Mouse (Mus musculus): Measurements from ENCODE around the gene Slc35e4. TPM values are rescaled to one million over a fixed set of nuclear protein-coding genes. Genes with fewer than 3 reads are reported as not detected.

Gene Slc35e4
- 10 to 100 TPM; 11.1 to 11.5 TPM for total RNA-seq (2021)
- long read RNA-seq, experiment 1, transcript Slc35e4-201 (2 exons, 3,059 nt), result major isoform, 30 of 31 reads
- long read RNA-seq, experiment 1, partial matches to known transcripts, result 0 of 31 reads
- long read RNA-seq, experiment 1, other reads (novel, unspliced or antisense), result 1 of 31 reads
- long read RNA-seq, experiment 2, transcript Slc35e4-201 (2 exons, 3,059 nt), result major isoform, 33 of 36 reads
- long read RNA-seq, experiment 2, partial matches to known transcripts, result 0 of 36 reads
- long read RNA-seq, experiment 2, other reads (novel, unspliced or antisense), result 3 of 36 reads

DNA sequence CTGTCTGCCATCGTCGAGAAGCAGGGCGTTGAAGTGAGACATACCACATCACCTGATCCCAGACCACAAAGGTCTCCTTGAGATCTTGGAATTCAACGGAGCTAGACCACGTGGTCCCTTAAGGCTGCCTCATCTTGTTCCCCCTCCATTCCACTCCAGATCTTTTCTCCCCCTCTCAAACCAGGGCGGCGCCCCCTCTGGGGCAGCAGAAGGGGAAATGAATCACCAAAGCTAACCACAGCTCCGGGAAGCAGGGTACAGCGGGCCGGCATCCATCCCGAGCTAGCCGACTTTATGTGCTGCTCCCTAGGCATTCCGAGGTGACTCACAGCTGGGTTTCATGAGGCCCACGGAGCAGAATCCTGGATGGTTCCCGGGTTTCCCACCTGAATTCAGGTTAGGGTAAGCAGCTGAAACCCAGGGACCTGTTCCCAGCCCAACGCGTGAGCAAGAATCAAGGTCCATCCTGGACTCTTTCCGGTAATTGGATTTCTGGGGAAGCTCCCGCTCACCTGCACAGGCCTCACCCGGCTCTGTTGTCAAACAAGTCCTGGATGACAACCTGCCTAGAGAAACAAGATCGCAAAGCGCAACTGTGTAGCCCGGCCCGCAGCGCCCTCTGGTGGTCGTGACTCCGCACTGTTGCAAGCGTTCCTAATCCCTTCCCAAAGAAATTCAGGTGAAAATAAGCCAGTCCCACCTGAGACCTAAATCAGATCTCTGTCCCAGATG, at the start of gene Slc35e4:
Gene Slc35e4, minus strand, starts transcription at position 556 of the 732 bp plus-strand sequence.
- DNase-seq (ENCODE audit: low spot score in 2 of 2), result peak; percentile 72 to 80

DNA sequence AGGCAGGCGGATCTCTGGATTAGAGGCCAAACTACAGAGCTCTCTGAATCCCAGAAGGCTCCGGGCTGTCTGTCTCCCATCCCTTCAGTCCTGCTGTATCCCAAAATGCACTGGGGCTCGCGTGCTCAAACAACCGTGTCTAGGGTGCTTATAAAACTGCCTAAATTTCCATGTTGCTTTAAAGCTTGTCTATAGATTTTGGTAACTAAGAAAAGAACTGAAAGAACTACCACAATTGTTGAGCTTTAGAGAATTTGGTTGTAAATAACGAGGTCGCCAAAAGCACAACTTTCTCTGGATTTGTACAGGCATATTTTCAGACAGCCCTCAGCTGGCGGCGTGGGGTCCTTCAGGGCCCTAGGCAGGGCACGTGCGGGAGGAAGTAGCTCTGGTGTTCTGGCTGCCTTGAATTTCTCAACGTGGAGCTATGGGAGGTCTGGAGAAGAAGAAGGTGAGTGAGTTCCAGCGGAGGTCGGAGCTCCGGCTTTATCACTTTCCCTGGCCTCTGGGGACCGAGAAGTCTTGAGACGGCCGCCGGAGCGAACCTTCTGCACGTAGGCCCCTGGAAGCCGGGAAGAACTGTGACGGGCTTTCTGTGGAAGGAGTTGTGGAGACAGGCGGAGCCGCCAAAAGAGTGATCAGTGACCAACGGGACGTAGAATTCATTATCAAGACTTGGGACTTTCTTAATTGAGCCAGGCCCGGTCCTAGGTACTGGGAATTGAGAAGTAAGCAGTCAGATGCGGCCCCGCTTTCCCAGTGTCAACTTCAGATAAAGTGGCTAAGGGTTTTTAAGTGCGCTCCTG, 49.3 kb upstream of the Slc35e4 start, which contains the start of gene Pes1:
Gene Pes1, plus strand, starts transcription at position 366 of the 806 bp plus-strand sequence.
- DNase-seq (ENCODE audit: low spot score in 2 of 2), result peak; percentile 31 to 74

DNA sequence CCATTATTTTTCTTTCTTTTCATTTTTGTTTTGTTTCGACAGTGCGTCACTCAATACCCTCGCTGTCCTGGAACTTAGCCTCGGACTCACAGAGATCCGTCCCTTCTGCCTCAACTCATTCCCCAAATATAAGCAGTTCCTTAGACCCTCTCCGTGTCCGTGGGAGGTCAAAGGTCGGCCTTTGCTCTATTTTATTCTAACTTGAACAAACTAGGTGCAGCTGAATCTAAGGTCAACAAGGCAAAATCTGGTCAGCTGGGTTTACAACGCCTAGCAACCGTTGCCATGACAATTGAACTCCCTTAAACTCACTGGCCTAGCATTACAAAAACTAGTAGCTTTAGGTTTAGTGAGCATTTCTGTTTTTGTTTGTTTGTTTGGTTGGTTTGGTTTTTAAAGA, 48.7 kb upstream of the Slc35e4 start:
- no peak for DNase-seq (ENCODE audit: low spot score in 2 of 2)

GRCm38 (mm10) chr11:3961761-3962160, 47.3 kb upstream of the Slc35e4 start:
- DNase-seq (ENCODE audit: low spot score in 2 of 2), result peak in 1 of 2 experiments; percentile 7

DNA sequence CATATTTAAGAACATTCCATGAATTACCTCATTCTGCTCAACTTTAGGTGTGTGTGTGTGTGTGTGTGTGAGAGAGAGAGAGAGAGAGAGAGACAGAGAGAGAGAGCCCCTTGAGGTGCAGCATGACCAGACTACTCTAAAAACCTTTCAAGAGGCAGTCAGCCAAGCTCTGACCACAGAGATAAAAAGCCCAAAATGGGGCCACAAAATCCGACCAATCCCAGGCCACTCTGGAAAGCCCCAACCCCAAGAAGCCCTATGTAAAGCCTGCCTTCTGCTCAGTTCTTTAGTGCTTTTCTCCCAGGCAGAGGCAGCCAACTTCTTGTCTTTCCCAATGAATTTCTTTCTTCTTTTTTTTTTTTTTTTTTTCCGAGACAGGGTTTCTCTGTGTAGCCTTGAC, 46.4 kb upstream of the Slc35e4 start:
- DNase-seq (ENCODE audit: low spot score in 2 of 2), result peak in 1 of 2 experiments; percentile 1

- DNase-seq (ENCODE audit: low spot score in 2 of 2), result peak in 1 of 2 experiments; percentile 4
Measured at GRCm38 (mm10) chr11:3955371-3955770, 40.9 kb upstream of the Slc35e4 start.

DNA sequence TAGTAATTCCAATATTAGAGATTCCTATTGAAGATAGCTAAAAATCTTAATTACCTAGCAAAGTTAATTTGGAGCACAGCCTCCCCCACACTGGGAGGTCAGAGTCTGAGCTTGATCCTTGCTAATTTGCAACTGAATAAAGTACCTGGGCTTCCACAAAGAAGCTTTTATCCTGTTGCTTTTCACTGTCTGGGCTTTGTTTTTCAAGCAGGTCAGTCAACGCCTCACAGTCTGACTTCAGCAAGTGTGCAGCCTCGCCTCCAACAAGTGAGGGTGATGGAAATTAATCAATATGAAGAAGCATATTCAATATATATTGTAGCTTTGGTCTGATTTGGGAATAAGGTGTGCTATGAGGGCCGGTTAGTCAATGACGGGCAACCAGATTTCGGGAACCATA, 40.4 kb upstream of the Slc35e4 start:
- DNase-seq (ENCODE audit: low spot score in 2 of 2), result peak in 1 of 2 experiments; percentile 4

GRCm38 (mm10) chr11:3946386-3946785, 31.9 kb upstream of the Slc35e4 start:
- no peak for DNase-seq (ENCODE audit: low spot score in 2 of 2)

DNA sequence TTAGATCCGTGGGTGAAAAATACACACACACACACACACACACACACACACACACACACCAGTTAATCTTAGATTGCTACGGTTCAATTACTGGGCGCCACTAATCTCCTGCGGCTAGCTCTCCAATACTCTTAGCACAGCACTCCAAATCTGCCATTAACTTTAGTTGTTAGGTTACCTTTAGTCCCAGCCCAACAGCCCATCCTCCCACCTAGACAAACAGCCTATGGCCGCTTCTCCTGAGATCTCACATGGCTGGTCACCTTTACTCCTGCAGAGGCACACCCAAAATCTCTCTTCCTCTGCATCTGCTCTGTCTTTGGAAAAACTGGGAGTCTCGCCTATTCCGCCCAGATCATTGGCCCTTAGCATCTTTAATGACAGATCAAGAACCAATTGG, 26.9 kb upstream of the Slc35e4 start:
- DNase-seq (ENCODE audit: low spot score in 2 of 2), result peak in 1 of 2 experiments; percentile 2

DNA sequence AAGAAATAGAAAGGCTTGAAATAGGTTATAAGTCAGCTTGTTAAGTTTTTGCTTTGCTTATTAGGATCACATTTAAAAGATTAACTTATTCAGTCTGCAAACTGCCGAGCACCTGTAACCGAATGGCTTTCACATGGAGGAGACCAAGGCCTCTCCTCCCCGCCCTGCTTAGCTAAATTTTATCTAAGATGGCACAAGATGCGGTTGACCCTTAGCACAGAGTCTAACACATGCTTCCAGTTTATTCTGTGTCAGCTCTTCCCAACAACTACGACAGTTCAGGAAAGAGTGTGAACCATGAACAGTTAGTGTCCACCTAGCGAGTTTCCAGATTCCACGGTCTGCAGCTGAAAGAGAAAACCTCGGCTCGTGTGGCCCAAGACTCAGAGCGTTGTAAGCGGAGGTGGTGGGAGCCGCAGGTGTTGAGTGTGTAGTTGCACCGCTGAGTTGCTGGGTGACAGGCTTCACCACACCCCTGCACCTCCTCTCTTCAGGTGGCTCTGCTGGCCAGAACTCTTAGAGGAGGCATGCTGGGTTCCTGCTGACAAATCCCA, 22.9 kb upstream of the Slc35e4 start:
- no peak for DNase-seq (ENCODE audit: low spot score in 2 of 2)

DNA sequence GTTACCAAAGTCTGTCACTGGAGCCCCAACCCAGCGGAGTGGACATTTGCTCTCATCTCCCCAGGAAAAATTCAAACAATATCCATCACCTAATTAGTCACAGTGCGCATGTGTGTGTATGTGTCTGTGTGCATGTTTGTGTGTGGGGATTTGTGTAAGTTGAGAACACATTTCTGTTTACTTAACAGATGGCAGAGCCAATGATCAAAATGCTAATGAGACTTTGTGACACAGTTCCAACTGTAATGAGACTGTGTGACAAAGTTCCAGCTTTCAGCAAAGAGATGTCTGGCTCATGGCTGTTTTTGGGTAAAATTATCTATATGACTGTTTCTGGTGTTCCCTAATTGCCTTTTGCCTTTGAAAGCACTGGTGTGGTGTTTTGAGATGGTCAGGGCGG, 21.9 kb upstream of the Slc35e4 start:
- DNase-seq (ENCODE audit: low spot score in 2 of 2), result no peak

DNA sequence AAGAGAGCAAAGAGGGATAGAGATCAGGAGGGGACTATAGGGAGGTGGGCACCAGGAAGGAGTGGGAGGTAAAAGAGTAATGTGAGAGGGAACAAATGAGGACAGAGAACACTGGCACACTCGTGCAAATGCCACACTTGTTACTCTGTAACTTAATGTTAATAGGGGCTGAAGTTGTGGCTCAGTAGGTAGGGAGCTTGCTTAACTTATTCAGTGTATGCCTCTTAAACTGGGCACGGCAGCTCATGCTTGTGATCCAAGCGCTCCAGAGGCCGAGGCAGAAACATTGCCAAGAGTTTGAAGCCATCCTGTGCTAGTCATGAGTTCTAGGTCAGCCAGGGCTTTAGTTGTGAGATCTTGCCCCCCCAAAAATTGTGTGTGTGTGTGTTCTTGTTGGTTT, 20.7 kb upstream of the Slc35e4 start:
- peak in 1 of 2 experiments; percentile 3 for DNase-seq (ENCODE audit: low spot score in 2 of 2)

- DNase-seq (ENCODE audit: low spot score in 2 of 2), result peak in 1 of 2 experiments; percentile 7
Measured at GRCm38 (mm10) chr11:3933756-3934285, 19.4 kb upstream of the Slc35e4 start.

DNA sequence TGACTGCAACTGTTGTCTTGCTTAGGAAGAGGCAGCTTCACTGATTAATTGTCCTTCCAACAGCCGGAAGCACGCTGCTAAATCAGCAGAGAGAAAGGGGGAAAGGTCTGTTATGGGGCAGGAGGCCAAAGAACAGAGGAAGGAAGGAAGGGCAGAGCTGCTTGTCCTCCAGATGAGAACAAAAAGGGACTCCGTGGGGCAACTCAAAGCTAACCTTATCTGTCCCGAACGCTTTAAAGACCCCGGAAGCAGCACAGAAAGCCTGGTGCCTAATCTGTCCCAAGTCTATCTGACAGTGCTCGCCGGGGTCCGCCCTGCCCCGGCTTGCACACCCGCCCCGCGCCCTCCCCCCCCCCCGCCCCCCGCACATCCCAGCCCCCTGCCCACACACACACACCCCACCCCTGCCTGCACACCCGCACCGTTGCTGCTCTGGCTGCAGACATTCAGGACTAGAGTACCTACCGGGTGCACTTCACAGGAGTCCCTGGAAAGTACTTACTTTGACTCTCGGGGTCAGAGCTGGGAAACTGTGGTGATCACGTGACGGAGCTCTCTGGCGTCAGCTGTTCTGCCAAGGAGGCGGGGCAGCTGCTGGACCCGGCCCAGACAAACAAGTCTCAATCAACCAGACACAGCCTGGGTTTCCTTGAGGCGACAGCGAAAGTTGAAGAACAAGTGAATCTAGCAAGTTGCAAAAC, 17.2 kb upstream of the Slc35e4 start, which contains the start of gene Tcn2:
Gene Tcn2, minus strand, starts transcription at position 649 of the 701 bp plus-strand sequence.
- DNase-seq (ENCODE audit: low spot score in 2 of 2), result peak; percentile 50 to 84

- peak in 1 of 2 experiments; percentile 13 for DNase-seq (ENCODE audit: low spot score in 2 of 2)
Measured at GRCm38 (mm10) chr11:3930931-3931330, 16.5 kb upstream of the Slc35e4 start.

DNA sequence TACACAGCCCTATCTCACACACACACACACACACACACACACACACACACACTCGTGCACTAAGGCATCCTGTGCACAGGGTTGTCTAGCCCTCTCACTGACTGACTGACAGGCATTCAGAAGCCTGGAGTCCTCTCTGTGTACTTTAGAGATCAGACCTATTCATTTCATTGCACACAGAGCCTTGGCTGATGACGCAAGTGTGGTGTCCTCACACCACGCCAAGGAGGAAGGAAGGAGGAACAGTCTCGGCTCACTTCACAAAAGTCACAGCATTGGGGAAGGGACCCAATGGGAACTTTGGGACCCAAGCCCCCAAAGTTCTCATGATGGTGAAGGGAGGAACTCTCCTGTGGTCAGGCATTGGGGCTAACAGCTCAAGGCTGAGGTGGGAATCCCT, 15.6 kb upstream of the Slc35e4 start:
- no peak for DNase-seq (ENCODE audit: low spot score in 2 of 2)

DNA sequence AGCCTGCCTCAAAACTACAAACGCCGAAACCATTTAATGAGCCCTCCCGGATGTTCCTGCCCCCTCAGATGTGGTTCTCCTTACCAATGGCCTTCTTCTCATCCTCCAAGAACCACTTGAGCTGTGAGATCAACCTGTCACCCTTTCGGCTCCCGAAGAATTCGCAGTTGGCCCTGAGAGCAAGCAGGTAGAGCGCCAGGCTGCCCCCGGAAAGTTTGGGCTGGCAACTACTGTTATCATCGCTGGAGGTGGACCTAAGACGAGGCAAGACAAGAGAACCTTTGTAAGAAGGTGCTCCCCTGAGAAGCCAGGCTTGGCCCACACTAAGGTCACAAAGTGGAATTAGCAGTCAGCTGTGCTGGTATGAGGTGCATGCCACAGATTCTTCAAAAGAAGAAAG, 11.5 kb upstream of the Slc35e4 start:
- DNase-seq (ENCODE audit: low spot score in 2 of 2), result no peak

GRCm38 (mm10) chr11:3922731-3923130, 8.3 kb upstream of the Slc35e4 start:
- no peak for DNase-seq (ENCODE audit: low spot score in 2 of 2)

DNA sequence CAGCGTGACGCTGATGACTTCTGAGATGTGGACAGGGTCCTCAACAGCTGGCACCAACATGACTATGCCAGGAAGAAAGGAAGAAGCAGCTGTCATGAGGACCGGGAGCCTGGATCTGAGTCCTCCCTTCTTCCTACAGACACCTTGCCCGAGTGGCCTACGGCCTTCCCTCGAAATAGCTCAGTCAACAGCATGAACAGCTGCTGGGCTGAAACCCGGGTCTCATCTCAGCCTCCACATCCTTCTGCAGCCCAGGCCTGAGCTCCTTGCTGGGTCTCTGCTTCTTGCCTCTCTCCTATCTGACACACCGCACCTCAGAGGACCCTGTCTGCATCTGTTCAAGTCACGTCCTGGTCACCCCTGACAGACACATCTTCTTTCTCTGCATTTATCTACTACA, 7.7 kb upstream of the Slc35e4 start:
- DNase-seq (ENCODE audit: low spot score in 2 of 2), result no peak

DNA sequence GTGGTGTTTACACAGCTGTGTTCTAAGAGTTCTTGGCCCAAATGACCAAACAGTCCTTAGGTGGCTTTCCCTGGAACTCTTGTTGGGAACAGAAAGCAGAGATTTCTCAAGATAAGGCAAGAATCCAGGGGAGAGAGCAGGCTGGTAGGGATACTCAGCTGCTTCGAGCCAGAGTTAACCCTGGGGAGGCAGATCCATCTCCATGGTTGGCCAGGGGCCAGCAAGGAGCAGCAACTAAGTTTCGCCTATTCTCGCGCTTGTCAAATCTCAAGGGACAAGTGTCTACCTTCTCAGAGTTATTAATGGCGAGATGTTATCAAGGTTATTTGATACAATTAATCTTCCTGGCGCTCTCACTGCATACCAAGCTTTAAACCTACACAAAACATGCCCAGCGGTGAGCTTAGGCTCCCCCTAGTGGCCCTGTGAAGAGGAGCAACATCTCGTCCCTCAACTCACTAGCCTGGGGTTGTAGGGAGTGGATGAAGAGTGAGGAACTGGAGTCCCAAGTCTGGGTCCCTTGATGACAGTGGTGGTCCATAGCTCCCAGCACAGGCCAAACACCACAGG, 6.9 kb upstream of the Slc35e4 start:
- DNase-seq (ENCODE audit: low spot score in 2 of 2), result no peak
